Mouse (Mus musculus): ENCODE results near the gene Timp3. TPM values are rescaled to one million over a fixed set of nuclear protein-coding genes. Genes with fewer than 3 reads are reported as not detected.

Timp3 gene
- total and polyA plus RNA-seq, 3 experiments = not detected

DNA sequence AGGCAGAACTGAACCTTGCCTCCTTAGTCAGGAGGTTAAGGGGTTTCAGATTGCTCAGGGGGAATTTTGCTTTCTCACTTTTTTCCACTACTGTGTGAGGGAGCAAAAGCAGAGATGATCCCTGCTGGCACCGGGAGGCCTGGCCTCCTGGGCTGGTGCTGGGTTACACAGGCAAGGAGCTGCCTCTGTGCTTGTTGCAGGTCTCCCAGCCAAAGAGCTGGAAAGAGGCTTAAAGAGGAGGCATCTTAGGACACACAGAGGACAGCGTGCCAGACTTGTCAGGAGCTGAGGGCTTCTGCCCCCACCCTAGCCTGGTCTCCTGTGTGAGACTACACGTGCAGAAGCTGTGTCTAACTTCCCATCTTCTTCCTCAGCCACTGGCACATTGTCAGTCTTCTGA, 15.3 kb downstream of the Timp3 start:
- H3K36me3 ChIP-seq (ENCODE audit: control insufficient read depth in 1 of 2, insufficient read depth in 2 of 2, low read length in 2 of 2) = no peaks in the 10 kb centered on the region
- H3K27ac ChIP-seq (ENCODE audit: control insufficient read depth, low read depth, low read length) = no peak overlapping the region
- no peaks in the 10 kb centered on the region for H3K79me2 ChIP-seq (ENCODE audit: control insufficient read depth, insufficient read depth, low read length, poor library complexity)
- no peak for TF ChIP-seq TCF12 (IDR thresholded peaks at IDR 0.05; ENCODE audit: low read depth, low read length)
- no peak for TF ChIP-seq POLR2AphosphoS5 (IDR thresholded peaks at IDR 0.05; ENCODE audit: borderline replicate concordance, low read depth, low read length)
- TF ChIP-seq SMC3 (IDR thresholded peaks at IDR 0.05; ENCODE audit: low read depth, low read length) = no peak
- no peak for TF ChIP-seq TBP (IDR thresholded peaks at IDR 0.05; ENCODE audit: low read depth, low read length)
- no peak for TF ChIP-seq NRF1 (IDR thresholded peaks at IDR 0.05; ENCODE audit: insufficient read depth, low read depth, low read length, poor library complexity, severe bottlenecking)
- TF ChIP-seq KAT2A (conservative IDR thresholded peaks at IDR 0.05; ENCODE audit: low read depth, low read length) = no peak
- H3K27me3 ChIP-seq (ENCODE audit: control insufficient read depth in 1 of 2, insufficient read depth in 2 of 2, low read length in 2 of 2) = no peaks in the 10 kb centered on the region
- H3K9me3 ChIP-seq (replicated peaks; ENCODE audit: insufficient read depth, low read length) = no peaks in the 10 kb centered on the region
- no peak overlapping the region for H3K9ac ChIP-seq (ENCODE audit: control insufficient read depth, low read depth, low read length, poor library complexity, severe bottlenecking)
- H3K4me3 ChIP-seq (ENCODE audit: control insufficient read depth in 1 of 2, insufficient read depth in 1 of 2, low read depth in 2 of 2, low read length in 2 of 2) = no peak overlapping the region
- H3K4me1 ChIP-seq (ENCODE audit: control insufficient read depth in 1 of 2, insufficient read depth in 2 of 2, low read length in 2 of 2) = no peaks in the 10 kb centered on the region
- no peak for DNase-seq (ENCODE audit: low read depth, low spot score)

GRCm38 (mm10) chr10:86317633-86318032, 17.5 kb downstream of the Timp3 start:
- Histone ChIP-seq H3K9ac (ENCODE audit: control insufficient read depth, low read depth, low read length, poor library complexity, severe bottlenecking) (no peak overlapping the region), H3K4me3 (ENCODE audit: control insufficient read depth in 1 of 2, insufficient read depth in 1 of 2, low read depth in 2 of 2, low read length in 2 of 2) (no peak overlapping the region), H3K36me3 (ENCODE audit: control insufficient read depth in 1 of 2, insufficient read depth in 2 of 2, low read length in 2 of 2) (no peaks in the 10 kb centered on the region), H3K9me3 (replicated peaks; ENCODE audit: insufficient read depth, low read length) (no peaks in the 10 kb centered on the region), H3K27ac (ENCODE audit: control insufficient read depth, low read depth, low read length) (no peak overlapping the region), H3K79me2 (ENCODE audit: control insufficient read depth, insufficient read depth, low read length, poor library complexity) (no peaks in the 10 kb centered on the region), H3K4me1 (ENCODE audit: control insufficient read depth in 1 of 2, insufficient read depth in 2 of 2, low read length in 2 of 2) (no peaks in the 10 kb centered on the region), H3K27me3 (ENCODE audit: control insufficient read depth in 1 of 2, insufficient read depth in 2 of 2, low read length in 2 of 2) (no peaks in the 10 kb centered on the region)
- DNase-seq (ENCODE audit: low read depth, low spot score) = no peak
- no peak for TF ChIP-seq KAT2A (conservative IDR thresholded peaks at IDR 0.05; ENCODE audit: low read depth, low read length)
- TF ChIP-seq UBTF (IDR thresholded peaks at IDR 0.05; ENCODE audit: borderline replicate concordance, insufficient read depth, low read depth, low read length) = no peak
- no peak for TF ChIP-seq NELFE (IDR thresholded peaks at IDR 0.05; ENCODE audit: low read depth, low read length)
- TF ChIP-seq CHD1 (IDR thresholded peaks at IDR 0.05; ENCODE audit: low read depth, low read length) = no peak
- no peak for TF ChIP-seq TAL1 (IDR thresholded peaks at IDR 0.05; ENCODE audit: low read length)
- TF ChIP-seq GATA1 (IDR thresholded peaks at IDR 0.05; ENCODE audit: low read depth, low read length) = no peak
- TF ChIP-seq ZMIZ1 (IDR thresholded peaks at IDR 0.05; ENCODE audit: low read depth, low read length) = no peak
- no peak for TF ChIP-seq ZC3H11A (IDR thresholded peaks at IDR 0.05; ENCODE audit: low read depth, low read length)
- TF ChIP-seq POLR2A (IDR thresholded peaks at IDR 0.05; ENCODE audit: control insufficient read depth in 1 of 2, insufficient read depth in 1 of 2, low read depth in 1 of 2, low read length in 2 of 2, poor library complexity in 1 of 2) = no peak
- no peak for TF ChIP-seq HCFC1 (IDR thresholded peaks at IDR 0.05; ENCODE audit: low read depth, low read length)

All from MEL (cell line).